Mouse (Mus musculus) liver, postnatal 0 days (tissue): ENCODE measurements at regions not wholly inside any gene's neighbourhood (a gene's known extent, or its start where the extent isn't known, plus 50 kb on each side); places are given as distances from the start of the nearest gene placed in this dataset.

Experiments used
- ATAC-seq: fragments of 200-750 bp; cut with Nextera tagmentation; 2 replicates; pipeline ENCODE4 v1.8.0; 2017; ENCODE audit warnings: mild to moderate bottlenecking, moderate library complexity
- DNase-seq: peaks from one replicate; pipeline ENCODE4 v3.0.0-alpha.2; 2016
- H3K27ac ChIP-seq: fragments of 300-500 bp; sonication (generic); 2 replicates; pipeline ENCODE4 v1.5.1; 2014; ENCODE audit warnings: antibody characterized with exemption, moderate library complexity, mild to moderate bottlenecking, low read depth
- H3K27me3 ChIP-seq: fragments of 300-500 bp; sonication (generic); 2 replicates; pipeline ENCODE4 v1.6.1; 2014; ENCODE audit warnings: low read length, control low read depth, mixed read lengths; ENCODE audit not compliant: insufficient read depth
- H3K36me3 ChIP-seq: fragments of 300-500 bp; sonication (generic); replicated peaks from 2 replicates; pipeline ENCODE4 v1.6.1; 2014; ENCODE audit warnings: mild to moderate bottlenecking, control low read depth, low read length, moderate library complexity, mixed read lengths; ENCODE audit not compliant: insufficient read depth
- H3K4me1 ChIP-seq: fragments of 300-500 bp; sonication (generic); 2 replicates; pipeline ENCODE4 v1.6.1; 2014; ENCODE audit warnings: antibody characterized with exemption, mild to moderate bottlenecking, control low read depth; ENCODE audit not compliant: insufficient read depth
- H3K4me2 ChIP-seq: fragments of 300-500 bp; sonication (generic); 2 replicates; pipeline ENCODE4 v1.6.1; 2014; ENCODE audit warnings: low read depth, mild to moderate bottlenecking, low read length, moderate library complexity, mixed read lengths
- H3K4me3 ChIP-seq: fragments of 300-500 bp; sonication (generic); 2 replicates; pipeline ENCODE4 v1.5.1; 2014; ENCODE audit warnings: low read depth, low read length
- H3K9ac ChIP-seq: fragments of 300-500 bp; sonication (generic); replicated peaks from 2 replicates; pipeline ENCODE4 v1.6.1; 2014; ENCODE audit warnings: mild to moderate bottlenecking, moderate library complexity
- H3K9me3 ChIP-seq: fragments of 300-500 bp; sonication (generic); 2 replicates; pipeline ENCODE4 v1.6.1; 2016; ENCODE audit warnings: mild to moderate bottlenecking, control low read depth, low read length, mixed read lengths
- CTCF ChIP-seq: sonication (generic); IDR thresholded peaks from 2 replicates; pipeline ENCODE4 v1.5.1; 2016; ENCODE audit warnings: antibody characterized with exemption, low read depth
- EP300 ChIP-seq: IDR thresholded peaks from 2 replicates; pipeline ENCODE4 v1.6.1; 2016; ENCODE audit warnings: antibody characterized with exemption, low read depth, mild to moderate bottlenecking
- WGBS: fragments of 180-500 bp; shearing (Covaris S2); extraction: QIAGEN DNeasy Blood & Tissue Kit; methylation state at CpG from one replicate; pipeline ENCODE4 v1.1.7; 2014; ENCODE audit not compliant: insufficient replicate concordance; 5-methylcytosine and 5-hydroxymethylcytosine counted together

GRCm38 (mm10) chr2:178688586-178688985, 258.3 kb downstream of the Cdh26 start:
- Histone ChIP-seq H3K9ac (no peak overlapping the region), H3K36me3 (no peaks in the 10 kb centered on the region), H3K27me3 (no peaks in the 10 kb centered on the region), H3K27ac (no peak overlapping the region), H3K4me2 (no peak overlapping the region), H3K9me3 (no peaks in the 10 kb centered on the region), H3K4me1 (peaks cover 23% of the 10 kb centered on the region), H3K4me3 (no peak overlapping the region)
- no peak for TF ChIP-seq EP300
- TF ChIP-seq CTCF = no peak
- DNase-seq (no peak), ATAC-seq (no peak)
- 74% methylated on average over 6 of the region's 6 CpGs for WGBS

- no peaks in the 10 kb centered on the region for H3K27me3 ChIP-seq
- ATAC-seq = peak; percentile 83
- H3K4me1 ChIP-seq = peaks cover 17% of the 10 kb centered on the region
- peak; percentile 23 for DNase-seq
- TF ChIP-seq EP300 (no peak), CTCF (no peak)
- peak overlapping the region; percentile 71 for H3K27ac ChIP-seq
- H3K4me3 ChIP-seq = no peak overlapping the region
- no peak overlapping the region for H3K4me2 ChIP-seq
- WGBS = 46% methylated on average over 13 of the region's 13 CpGs
- H3K9me3 ChIP-seq = no peaks in the 10 kb centered on the region
- no peaks in the 10 kb centered on the region for H3K36me3 ChIP-seq
- H3K9ac ChIP-seq = 0 out of 2 replicates have a peak overlapping the region, but pooled peaks have one; percentile 3
Observed at GRCm38 (mm10) chr2:178691190-178691864, 261.0 kb downstream of the Cdh26 start.

GRCm38 (mm10) chr2:178691865-178692228, 261.5 kb downstream of the Cdh26 start:
- H3K9ac ChIP-seq = no peak overlapping the region
- no peaks in the 10 kb centered on the region for H3K9me3 ChIP-seq
- ATAC-seq (peak; percentile 6; the same call in 1 of the 2 replicates), DNase-seq (no peak)
- H3K4me3 ChIP-seq = no peak overlapping the region
- 54% methylated on average over 4 of the region's 4 CpGs for WGBS
- peaks cover 17% of the 10 kb centered on the region for H3K4me1 ChIP-seq
- no peaks in the 10 kb centered on the region for H3K27me3 ChIP-seq
- H3K4me2 ChIP-seq = no peak overlapping the region
- H3K27ac ChIP-seq = peak overlapping the region; percentile 71
- H3K36me3 ChIP-seq = no peaks in the 10 kb centered on the region
- TF ChIP-seq CTCF (no peak), EP300 (no peak)

GRCm38 (mm10) chr2:178692231-178692630, 261.9 kb downstream of the Cdh26 start:
- no peaks in the 10 kb centered on the region for H3K36me3 ChIP-seq
- no peak overlapping the region for H3K4me2 ChIP-seq
- H3K9ac ChIP-seq = no peak overlapping the region
- DNase-seq (no peak), ATAC-seq (no peak)
- no peaks in the 10 kb centered on the region for H3K9me3 ChIP-seq
- H3K4me3 ChIP-seq = no peak overlapping the region
- WGBS = 65% methylated on average over 3 of the region's 3 CpGs
- H3K27me3 ChIP-seq = no peaks in the 10 kb centered on the region
- TF ChIP-seq EP300 = no peak
- peak; percentile 31; the same call in 1 of the 2 replicates for TF ChIP-seq CTCF
- H3K27ac ChIP-seq = no peak overlapping the region
- peaks cover 16% of the 10 kb centered on the region for H3K4me1 ChIP-seq

GRCm38 (mm10) chr2:178698648-178699047, 268.3 kb downstream of the Cdh26 start:
- Histone ChIP-seq H3K36me3 (no peaks in the 10 kb centered on the region), H3K4me3 (no peak overlapping the region), H3K4me2 (no peak overlapping the region), H3K4me1 (no peaks in the 10 kb centered on the region), H3K9ac (no peak overlapping the region), H3K27ac (peak overlapping the region; percentile 34; the same call in 1 of the 2 replicates), H3K9me3 (no peaks in the 10 kb centered on the region), H3K27me3 (no peaks in the 10 kb centered on the region)
- no peak for ATAC-seq
- TF ChIP-seq EP300 = no peak
- TF ChIP-seq CTCF = no peak
- 80% methylated on average over 13 of the region's 13 CpGs for WGBS
- no peak for DNase-seq

GRCm38 (mm10) chr2:178700825-178701224, 270.5 kb downstream of the Cdh26 start:
- H3K27me3 ChIP-seq = no peaks in the 10 kb centered on the region
- TF ChIP-seq CTCF (no peak), EP300 (no peak)
- H3K36me3 ChIP-seq = no peaks in the 10 kb centered on the region
- 36% methylated on average over 3 of the region's 3 CpGs for WGBS
- H3K27ac ChIP-seq = no peak overlapping the region
- no peaks in the 10 kb centered on the region for H3K4me1 ChIP-seq
- H3K4me3 ChIP-seq = no peak overlapping the region
- ATAC-seq (no peak), DNase-seq (no peak)
- H3K9me3 ChIP-seq = no peaks in the 10 kb centered on the region
- H3K9ac ChIP-seq = no peak overlapping the region
- H3K4me2 ChIP-seq = no peak overlapping the region

- no peak for ATAC-seq
- 48% methylated on average over 3 of the region's 3 CpGs for WGBS
Observed at GRCm38 (mm10) chr2:178704510-178704909, 274.2 kb downstream of the Cdh26 start.

More at GRCm38 (mm10) chr2:178704510-178704909, 274.2 kb downstream of the Cdh26 start:
- no peaks in the 10 kb centered on the region for H3K36me3 ChIP-seq
- no peaks in the 10 kb centered on the region for H3K4me1 ChIP-seq
- no peak overlapping the region for H3K27ac ChIP-seq
- H3K27me3 ChIP-seq = no peaks in the 10 kb centered on the region
- H3K9me3 ChIP-seq = no peaks in the 10 kb centered on the region
- no peak overlapping the region for H3K9ac ChIP-seq
- DNase-seq = no peak
- no peak for TF ChIP-seq CTCF
- no peak for TF ChIP-seq EP300
- no peak overlapping the region for H3K4me3 ChIP-seq
- no peak overlapping the region for H3K4me2 ChIP-seq
